Mouse (Mus musculus) midbrain, postnatal 0 days (tissue): ENCODE measurements around the gene Rhog. TPM values are rescaled to one million over a fixed set of nuclear protein-coding genes. Genes with fewer than 3 reads are reported as not detected.

ENCODE experiments used
- ATAC-seq: fragments of 200-750 bp; cut with Nextera tagmentation; 2 replicates; pipeline ENCODE4 v1.8.0; 2017; ENCODE audit warnings: moderate number of reproducible peaks, mild to moderate bottlenecking, moderate TSS enrichment, moderate library complexity; ENCODE audit not compliant: low FRiP score
- DNase-seq: peaks from one replicate; pipeline ENCODE4 v3.0.0-alpha.2; 2015; ENCODE audit warnings: low spot score
- H3K27ac ChIP-seq: fragments of 300-500 bp; sonication (generic); 2 replicates; pipeline ENCODE4 v1.5.1; 2014; ENCODE audit warnings: low read depth, mild to moderate bottlenecking, low read length, mixed read lengths
- H3K27me3 ChIP-seq: fragments of 300-500 bp; sonication (generic); 2 replicates; pipeline ENCODE4 v1.6.1; 2014; ENCODE audit warnings: low read length, control low read depth, mixed read lengths; ENCODE audit not compliant: insufficient read depth
- H3K36me3 ChIP-seq: fragments of 300-500 bp; sonication (generic); 2 replicates; pipeline ENCODE4 v1.6.1; 2014; ENCODE audit warnings: low read length, control low read depth, mixed read lengths; ENCODE audit not compliant: insufficient read depth
- H3K4me1 ChIP-seq: fragments of 300-500 bp; sonication (generic); 2 replicates; pipeline ENCODE4 v1.6.1; 2014; ENCODE audit warnings: mild to moderate bottlenecking, control low read depth, antibody characterized with exemption, low read length, mixed read lengths; ENCODE audit not compliant: insufficient read depth
- H3K4me2 ChIP-seq: fragments of 300-500 bp; sonication (generic); 2 replicates; pipeline ENCODE4 v1.6.1; 2014; ENCODE audit warnings: low read depth, mild to moderate bottlenecking, low read length, mixed read lengths; ENCODE audit not compliant: poor library complexity, severe bottlenecking
- H3K4me3 ChIP-seq: fragments of 300-500 bp; sonication (generic); 2 replicates; pipeline ENCODE4 v1.5.1; 2014; ENCODE audit warnings: low read depth, mild to moderate bottlenecking, low read length, moderate library complexity
- H3K9ac ChIP-seq: fragments of 300-500 bp; sonication (generic); replicated peaks from 2 replicates; pipeline ENCODE4 v1.6.1; 2014; ENCODE audit warnings: mild to moderate bottlenecking, low read length, moderate library complexity, mixed read lengths; ENCODE audit not compliant: poor library complexity, severe bottlenecking
- H3K9me3 ChIP-seq: fragments of 300-500 bp; sonication (generic); 2 replicates; pipeline ENCODE4 v1.6.1; 2016; ENCODE audit warnings: low read length, control low read depth
- CTCF ChIP-seq: IDR thresholded peaks from 2 replicates; pipeline ENCODE4 v1.5.1; 2016; ENCODE audit warnings: antibody characterized with exemption, mild to moderate bottlenecking
- WGBS: fragments of 180-500 bp; shearing (Covaris S2); extraction: QIAGEN DNeasy Blood & Tissue Kit; methylation state at CpG from one replicate; pipeline ENCODE4 v1.1.7; 2014; 5-methylcytosine and 5-hydroxymethylcytosine counted together
- polyA plus RNA-seq: library from polyadenylated mRNA; unstranded; fragments of >200 nt; fragmentation: Nextera tagmentation; extraction: Ambion mirVana; gene quantifications from 2 replicates; pipeline ENCODE4 v1.2.1, GENCODE M21; 2015
- total RNA-seq: library from RNA; depleted of rRNA; stranded (reverse); fragments of >200 nt; gene quantifications from 2 replicates; pipeline ENCODE4 v1.2.3, GENCODE M21; 2014

The Rhog gene
- total and polyA plus RNA-seq, 2 experiments from 2014 or later, result 11.3 to 15.8 TPM

DNA sequence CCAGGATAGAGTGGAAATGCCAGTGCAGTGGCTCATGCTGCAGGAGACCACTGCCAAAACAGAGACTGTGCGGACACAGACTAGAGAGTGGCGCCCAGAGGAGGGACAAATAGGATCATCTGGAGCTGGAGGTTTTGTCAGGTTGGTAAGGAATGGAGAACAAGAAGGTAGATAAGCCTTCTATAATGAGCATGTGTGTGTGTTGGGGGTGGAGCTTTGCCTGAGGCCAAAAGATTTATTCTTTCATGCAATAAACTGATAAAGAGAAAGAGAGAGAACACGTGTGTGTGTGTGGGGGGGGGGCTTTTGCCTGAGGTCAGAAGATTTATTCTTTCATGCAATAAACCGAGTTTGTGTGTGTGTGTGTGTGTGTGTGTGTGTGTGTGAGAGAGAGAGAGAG is 22.8 kb downstream of the Rhog start:
- 59% methylated on average over 4 of the region's 4 CpGs for WGBS
- Histone ChIP-seq H3K4me2 (no peak overlapping the region), H3K9me3 (no peaks in the 10 kb centered on the region), H3K4me3 (no peak overlapping the region), H3K27me3 (no peaks in the 10 kb centered on the region), H3K9ac (no peak overlapping the region), H3K27ac (no peak overlapping the region), H3K4me1 (no peaks in the 10 kb centered on the region), H3K36me3 (peaks cover 12% of the 10 kb centered on the region)
- DNase-seq, result no peak
- TF ChIP-seq CTCF, result no peak
- ATAC-seq, result no peak

DNA sequence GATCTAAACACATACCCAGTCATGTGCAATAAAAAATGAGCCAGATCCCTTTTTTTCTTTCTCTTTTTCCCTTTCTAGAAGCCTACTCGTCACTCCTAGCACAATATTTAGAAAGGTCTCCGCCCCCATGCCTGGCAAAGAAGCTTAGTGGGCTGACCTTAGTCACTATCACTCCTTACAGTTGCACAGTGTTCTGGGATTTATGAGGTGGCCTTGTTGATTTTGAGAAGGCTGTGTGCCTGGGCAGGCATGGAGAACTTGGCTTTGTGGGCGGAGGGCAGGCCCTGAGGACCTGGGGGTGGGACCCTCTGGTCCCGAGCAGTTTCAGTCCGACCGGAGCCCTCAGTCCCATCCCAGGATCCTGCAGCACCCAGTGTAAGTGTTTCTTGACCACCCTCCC is 26.0 kb downstream of the Rhog start:
- DNase-seq, result no peak
- Histone ChIP-seq H3K27me3 (no peaks in the 10 kb centered on the region), H3K4me2 (no peak overlapping the region), H3K9me3 (no peaks in the 10 kb centered on the region), H3K9ac (no peak overlapping the region), H3K27ac (no peak overlapping the region), H3K36me3 (peaks cover 4% of the 10 kb centered on the region), H3K4me1 (no peaks in the 10 kb centered on the region), H3K4me3 (no peak overlapping the region)
- WGBS, result 93% methylated on average over 6 of the region's 6 CpGs
- ATAC-seq, result no peak; the same call in 1 of the 2 replicates
- TF ChIP-seq CTCF, result no peak

DNA sequence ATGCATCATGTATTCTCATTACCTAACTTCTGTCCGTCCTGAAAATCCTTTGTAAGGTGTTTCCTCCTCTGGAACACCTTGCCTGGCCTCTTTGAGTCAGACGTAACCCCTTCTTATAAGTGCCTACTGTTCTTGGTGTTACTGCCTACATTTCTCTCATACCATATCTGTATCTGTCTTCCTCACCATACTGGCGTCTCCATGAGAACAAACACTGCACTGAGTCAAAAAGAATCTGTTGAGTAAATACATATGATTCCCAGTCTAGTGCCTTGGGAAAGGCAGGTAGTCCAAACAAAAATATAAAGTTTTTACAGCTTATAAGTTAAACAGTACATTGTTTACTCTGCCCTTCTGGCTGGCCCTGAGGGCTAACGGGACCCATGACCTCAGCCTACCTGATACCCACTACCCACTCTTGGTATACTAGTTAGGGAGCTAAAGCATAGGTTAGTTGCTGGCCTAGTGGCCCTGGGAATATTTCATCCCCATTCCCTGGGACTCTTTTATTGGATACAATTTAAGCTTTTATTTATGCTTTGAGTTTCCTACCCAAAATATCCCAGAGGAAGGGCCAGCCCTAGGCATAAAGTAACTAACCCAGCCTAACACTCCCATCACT is 27.7 kb downstream of the Rhog start:
- ATAC-seq (no peak), DNase-seq (no peak)
- Histone ChIP-seq H3K4me3 (no peak overlapping the region), H3K9ac (no peak overlapping the region), H3K27ac (no peak overlapping the region), H3K27me3 (no peaks in the 10 kb centered on the region), H3K36me3 (peaks cover 4% of the 10 kb centered on the region), H3K4me2 (no peak overlapping the region), H3K4me1 (no peaks in the 10 kb centered on the region), H3K9me3 (no peaks in the 10 kb centered on the region)
- no peak for TF ChIP-seq CTCF
- 92% methylated on average over 4 of the region's 4 CpGs for WGBS

DNA sequence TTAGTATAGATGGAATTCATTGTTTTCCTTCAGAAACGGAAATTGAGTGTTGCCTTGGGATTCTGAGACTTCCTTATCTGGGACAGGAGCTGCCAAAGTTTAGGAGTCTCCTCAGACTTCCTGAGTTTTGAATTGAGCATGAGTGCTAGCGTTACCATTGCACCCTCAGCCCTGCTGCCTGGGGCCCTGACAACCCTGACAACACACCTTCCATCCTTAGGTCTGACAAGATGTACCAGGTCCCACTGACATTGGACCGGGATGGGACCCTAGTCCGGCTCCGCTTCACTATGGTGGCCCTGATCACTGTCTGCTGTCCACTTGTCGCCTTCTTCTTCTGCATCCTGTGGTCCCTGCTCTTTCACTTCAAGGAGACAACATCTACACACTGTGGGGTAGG is 29.8 kb downstream of the Rhog start:
- DNase-seq (no peak), ATAC-seq (no peak)
- no peak overlapping the region for H3K4me2 ChIP-seq
- H3K27ac ChIP-seq, result no peak overlapping the region
- H3K9ac ChIP-seq, result no peak overlapping the region
- H3K36me3 ChIP-seq, result peaks cover 4% of the 10 kb centered on the region
- H3K27me3 ChIP-seq, result no peaks in the 10 kb centered on the region
- no peak for TF ChIP-seq CTCF
- WGBS, result 94% methylated on average over 6 of the region's 6 CpGs
- H3K4me1 ChIP-seq, result no peaks in the 10 kb centered on the region
- H3K9me3 ChIP-seq, result no peaks in the 10 kb centered on the region
- H3K4me3 ChIP-seq, result no peak overlapping the region

DNA sequence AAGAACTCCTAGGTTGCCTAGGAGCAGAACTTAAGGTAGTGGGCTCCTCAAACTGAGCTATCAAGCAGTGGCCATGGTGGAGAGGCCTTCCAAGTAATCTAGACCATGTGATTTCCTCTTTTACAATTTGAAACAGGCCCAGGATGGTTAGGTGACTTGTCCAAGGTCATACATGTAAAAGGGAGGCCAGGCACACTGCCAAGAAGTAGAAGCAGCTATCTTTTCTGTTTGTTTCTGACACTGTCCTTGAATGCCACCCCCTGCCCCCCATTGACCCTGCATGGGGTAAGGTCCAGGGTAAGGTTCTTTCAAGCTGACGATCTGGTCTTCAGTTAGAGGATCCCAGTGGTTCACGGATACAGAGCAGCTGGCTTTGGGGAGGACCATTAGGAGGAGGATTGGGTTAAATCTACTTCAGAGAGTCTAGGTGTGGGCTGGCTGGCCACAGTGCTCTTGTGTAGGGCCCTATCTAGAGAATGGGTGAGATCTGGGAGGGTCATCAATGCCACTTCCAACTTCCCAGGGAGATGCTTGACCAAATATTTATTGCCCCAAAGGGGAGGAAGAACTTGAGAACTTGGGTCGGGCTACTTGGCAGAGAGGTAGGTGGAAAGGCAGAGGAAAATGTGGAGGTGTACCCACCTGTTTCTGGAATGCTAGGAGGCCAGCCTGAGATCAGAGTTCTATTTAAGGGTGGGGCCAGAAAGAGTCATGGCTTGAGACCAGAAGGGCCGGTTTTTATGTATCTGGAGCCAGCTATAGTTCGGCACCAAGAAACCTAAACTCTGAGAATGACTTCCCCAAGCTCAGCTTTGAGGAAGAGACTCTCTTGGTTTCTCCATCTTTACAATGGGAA is 31.7 kb downstream of the Rhog start:
- H3K9me3 ChIP-seq, result no peaks in the 10 kb centered on the region
- H3K4me1 ChIP-seq, result no peaks in the 10 kb centered on the region
- peaks cover 4% of the 10 kb centered on the region for H3K36me3 ChIP-seq
- no peak overlapping the region for H3K4me3 ChIP-seq
- no peaks in the 10 kb centered on the region for H3K27me3 ChIP-seq
- no peak for DNase-seq
- no peak overlapping the region for H3K9ac ChIP-seq
- H3K27ac ChIP-seq, result no peak overlapping the region
- no peak overlapping the region; the same call in 1 of the 2 replicates for H3K4me2 ChIP-seq
- WGBS, result 91% methylated on average over 5 of the region's 5 CpGs
- ATAC-seq, result no peak
- TF ChIP-seq CTCF, result no peak
